Mouse (Mus musculus) layer of hippocampus, postnatal 14 days (tissue): ENCODE data around the gene Rad54l. TPM values are rescaled to one million over a fixed set of nuclear protein-coding genes. Genes with fewer than 3 reads are reported as not detected.
A peak's percentile ranks its signal among the peaks of the same experiment; 100 is the strongest.

Experiments used
- DNase-seq, 2 experiments: peaks; one replicate each; pipeline ENCODE4 v3.0.0; 2021 to 2022; ENCODE audit warnings: low spot score in 2 of 2, mixed read lengths in 1 of 2
- total RNA-seq, 2 experiments: library from RNA; stranded (reverse); gene quantifications; 2 replicates each; pipeline ENCODE4 v1.2.3; 2021

The Rad54l gene
- total RNA-seq, 2 experiments from 2014 or later: 1.2 TPM

DNA sequence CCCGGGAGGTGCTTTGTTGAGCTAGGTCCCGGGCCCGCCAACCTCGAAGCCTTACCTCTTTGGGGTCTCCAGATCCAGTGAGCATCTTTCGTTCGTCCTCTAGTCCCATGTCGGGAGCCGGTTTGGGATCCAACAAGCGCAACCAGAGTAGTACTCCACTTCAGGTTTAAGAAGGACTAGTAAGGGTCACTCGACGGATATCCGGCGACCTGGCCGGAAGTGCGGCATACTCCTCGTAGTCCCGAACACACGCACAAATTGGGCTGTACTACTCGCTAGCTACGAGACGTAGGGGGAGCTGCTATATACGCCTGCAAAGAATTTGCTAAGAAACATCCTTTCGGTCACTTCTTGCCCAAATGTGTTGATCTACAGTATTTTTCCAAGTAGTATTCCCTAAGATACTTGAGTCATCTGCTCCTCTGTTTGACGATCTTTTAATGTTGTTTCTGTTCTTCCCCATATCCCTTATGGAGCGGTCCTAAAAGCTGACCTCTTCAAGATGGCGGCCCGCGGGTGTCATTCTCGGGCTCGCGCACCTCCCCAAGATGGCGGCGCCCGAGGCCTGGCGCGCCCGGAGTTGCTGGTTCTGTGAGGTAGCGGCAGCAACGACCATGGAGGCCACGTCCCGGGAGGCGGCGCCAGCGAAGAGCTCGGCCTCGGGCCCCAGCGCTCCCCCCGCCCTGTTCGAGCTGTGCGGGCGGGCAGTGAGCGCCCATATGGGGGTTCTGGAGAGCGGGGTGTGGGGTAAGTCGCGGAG lies 48.4 kb downstream of the Rad54l start, which contains the start of the genes Uqcrh and Lrrc41:
Gene Uqcrh, minus strand, starts transcription at position 211 of the 760 bp plus-strand sequence.
Gene Lrrc41, plus strand, starts transcription at position 409 of the 760 bp plus-strand sequence.
- DNase-seq: peak; percentile 96 to 97

DNA sequence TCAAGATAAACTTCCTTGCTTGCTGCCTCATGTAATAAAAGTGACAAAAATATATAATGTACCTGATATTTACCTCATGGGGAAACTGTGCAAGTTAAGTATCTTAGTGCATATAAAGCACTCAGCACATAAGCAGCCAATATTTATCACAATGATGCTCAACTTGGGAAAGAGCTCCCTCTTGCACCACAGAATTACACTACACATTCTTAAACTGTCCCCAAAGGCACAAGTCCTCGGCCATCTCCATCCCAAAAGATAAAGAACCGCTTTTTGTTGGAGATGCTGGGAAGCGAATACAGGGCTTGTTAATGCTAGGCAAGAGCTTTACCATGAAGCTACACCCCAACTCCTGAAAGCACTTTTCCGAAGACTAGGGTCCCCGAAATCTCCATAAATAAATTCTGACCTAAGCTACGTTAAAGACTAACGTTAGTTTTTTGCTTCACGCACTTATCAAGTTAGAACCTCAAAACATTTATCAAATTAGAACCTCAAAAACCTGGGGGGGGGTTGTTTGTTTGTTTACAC lies 49.3 kb downstream of the Rad54l start:
- DNase-seq: no peak

DNA sequence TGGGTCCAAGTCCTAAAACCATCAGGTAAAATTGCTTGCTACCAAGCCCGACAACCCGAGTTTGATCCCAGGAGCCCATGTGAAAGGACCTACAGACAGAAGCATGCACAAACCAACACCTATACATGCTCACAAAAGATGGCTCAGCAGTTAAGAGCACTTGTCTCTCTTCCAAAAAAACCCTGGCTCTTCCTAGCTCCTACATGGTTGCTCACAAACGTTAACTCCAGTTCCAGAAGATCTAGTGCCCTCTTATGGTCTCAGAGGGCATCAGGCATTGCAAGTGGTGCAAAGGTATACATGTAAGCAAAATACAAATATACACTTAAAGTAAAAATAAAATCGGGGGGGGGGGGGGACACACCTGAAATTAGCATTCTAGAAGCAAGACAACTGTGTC lies 50.3 kb downstream of the Rad54l start:
- DNase-seq: no peak

DNA sequence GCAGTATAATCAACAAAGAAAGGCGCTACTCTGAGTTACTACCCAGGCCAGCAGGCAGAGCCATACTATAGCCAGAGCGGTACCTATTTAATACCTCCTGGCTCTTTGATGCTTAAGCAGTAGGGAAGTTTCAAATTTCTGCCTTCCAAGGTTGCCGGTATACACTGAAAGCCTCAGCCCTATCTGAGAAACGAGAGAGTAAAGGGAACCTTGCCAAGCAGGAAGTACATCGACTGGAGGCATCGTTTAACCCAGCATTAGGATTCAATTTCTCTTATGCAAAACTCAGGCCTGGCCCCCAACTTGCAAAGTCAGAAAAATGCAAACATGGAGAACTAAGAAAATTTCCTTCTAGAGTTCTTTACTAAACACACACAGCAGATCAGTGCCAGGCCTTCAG lies 53.4 kb downstream of the Rad54l start:
- no peak for DNase-seq

DNA sequence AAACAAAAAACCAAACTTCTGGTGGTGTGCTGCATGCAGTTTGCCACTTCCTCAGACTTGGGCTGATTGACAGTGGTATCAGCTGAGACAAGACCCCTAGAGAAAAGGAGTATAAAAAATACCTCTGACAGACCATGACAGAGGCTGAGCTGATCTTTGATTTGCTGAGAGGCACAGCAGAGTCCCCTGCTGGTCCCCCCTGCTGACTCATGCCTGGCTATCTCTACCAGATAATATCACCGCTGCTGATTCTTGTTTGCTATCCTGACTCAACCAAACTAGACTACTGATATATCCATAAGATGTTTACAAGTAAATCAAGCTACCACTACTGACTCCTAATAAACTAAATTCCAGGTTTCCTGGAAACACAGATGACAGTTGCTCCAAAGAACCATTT lies 59.6 kb downstream of the Rad54l start:
- DNase-seq: no peak

DNA sequence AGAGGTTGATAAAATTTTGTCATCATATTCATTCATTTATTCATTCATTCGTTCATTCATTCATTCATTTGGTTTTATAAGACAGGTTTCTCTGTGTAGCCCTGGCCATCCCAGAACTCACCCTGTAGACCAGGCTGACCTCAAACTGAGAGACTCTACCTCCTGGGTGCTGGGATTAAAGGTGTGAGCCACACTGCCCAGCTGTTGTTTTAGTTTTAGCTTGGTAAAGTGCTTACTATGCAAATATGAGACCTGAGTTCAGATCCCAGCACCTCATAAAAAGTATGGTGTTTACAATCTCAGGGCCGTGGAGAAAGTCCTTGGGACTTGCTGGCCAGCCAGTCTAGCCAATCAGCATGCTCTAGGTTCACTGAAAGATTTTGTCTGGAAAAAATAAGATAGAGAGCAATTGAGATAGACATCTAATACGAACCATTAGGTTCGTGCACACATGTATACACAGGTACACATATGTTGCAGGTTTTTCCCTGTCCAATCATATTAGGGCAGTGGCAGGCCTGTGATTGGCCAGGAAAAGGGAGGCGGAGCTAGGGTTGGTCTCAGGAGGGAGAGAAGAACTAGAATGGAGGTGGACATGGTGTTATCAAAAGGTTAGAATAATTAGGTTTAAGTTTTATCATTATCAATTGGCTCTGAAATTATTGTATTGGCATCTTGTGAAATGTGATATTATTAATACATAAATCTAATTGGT lies 64.3 kb downstream of the Rad54l start:
- no peak for DNase-seq

DNA sequence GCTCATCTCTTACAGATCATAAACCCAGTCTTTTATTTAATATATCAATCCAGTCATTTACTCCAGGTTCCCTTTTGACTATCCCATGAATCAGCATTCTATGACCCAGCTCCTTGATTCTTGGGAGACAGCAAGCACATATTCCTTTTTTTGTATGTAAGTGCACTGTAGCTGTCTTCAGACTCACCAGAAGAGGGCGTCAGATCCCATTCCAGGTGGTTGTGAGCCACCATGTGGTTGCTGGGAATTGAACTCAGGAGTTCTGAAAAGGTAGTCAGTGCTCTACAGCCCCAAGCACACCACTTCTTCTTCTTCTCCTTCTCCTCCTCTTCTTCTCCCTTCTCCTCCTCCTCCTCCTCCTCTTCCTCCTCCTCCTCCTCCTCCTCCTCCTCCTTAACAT lies 65.9 kb downstream of the Rad54l start:
- no peak for DNase-seq

DNA sequence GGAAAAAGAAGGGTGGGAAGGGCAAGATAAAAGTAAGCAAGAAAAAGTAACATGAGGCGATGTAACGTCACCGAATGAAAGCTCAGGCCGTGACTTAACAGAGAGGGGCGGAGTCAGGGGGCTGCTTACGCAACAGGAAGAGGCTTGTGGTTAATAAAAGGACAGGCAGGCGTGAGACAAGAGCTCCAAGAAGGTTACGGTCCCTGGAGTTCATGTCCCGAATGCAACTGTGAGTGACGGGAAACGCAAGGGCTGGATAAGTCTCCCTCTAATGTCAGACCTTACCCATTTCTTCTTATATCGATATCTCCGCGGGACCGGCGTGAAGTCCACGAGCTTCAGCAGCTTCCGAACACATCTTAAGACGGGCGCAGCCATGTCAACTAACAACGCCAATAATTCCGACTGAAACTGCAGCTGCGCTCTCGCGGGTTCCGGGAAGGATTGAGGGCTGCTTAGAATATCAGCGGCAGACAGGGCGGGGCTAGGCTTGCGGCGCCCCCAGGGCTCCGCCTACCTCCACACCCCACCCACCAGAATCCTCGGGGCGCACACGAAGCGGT lies 70.0 kb downstream of the Rad54l start, which contains the start of gene Nsun4:
Gene Nsun4, minus strand, starts transcription at position 478 of the 563 bp plus-strand sequence.
- DNase-seq: peak; percentile 83 to 88

DNA sequence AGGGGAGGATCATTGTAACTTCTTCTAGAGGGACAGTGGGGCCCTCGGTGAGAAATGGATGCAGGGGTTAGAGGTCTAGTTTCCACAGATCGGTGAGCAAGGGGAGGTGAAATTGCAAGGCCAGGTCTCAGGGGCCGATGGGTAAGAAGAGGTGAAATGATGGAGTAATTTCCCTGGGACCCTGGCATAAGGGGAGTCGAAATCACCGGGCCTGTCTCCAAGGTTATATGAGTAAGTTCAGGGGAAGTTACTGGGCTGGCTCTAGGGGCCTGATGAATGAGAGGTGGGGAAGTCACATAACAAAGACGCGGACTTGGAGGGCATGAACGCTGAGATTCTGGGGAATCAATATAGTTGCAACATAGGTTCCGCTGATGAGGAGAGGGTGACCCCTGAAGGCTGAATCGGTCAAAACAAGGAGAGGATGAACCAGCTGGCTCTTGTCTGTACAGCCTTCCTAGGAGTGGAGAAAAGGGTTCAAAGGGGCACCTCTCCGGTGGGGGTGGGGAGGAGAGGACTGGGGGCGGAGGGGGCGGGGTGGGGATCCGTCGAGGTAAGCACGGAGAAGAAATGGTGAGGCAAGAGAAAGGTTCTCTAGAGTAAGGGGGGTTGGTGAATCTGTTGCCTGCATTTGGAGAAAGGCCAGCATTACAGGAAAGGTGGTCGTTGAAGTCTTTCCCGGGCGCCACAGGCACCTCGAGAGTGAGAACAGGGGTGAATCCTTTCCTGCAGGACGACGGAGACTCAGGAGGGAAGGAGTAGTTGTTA lies 70.8 kb downstream of the Rad54l start:
- DNase-seq: no peak

DNA sequence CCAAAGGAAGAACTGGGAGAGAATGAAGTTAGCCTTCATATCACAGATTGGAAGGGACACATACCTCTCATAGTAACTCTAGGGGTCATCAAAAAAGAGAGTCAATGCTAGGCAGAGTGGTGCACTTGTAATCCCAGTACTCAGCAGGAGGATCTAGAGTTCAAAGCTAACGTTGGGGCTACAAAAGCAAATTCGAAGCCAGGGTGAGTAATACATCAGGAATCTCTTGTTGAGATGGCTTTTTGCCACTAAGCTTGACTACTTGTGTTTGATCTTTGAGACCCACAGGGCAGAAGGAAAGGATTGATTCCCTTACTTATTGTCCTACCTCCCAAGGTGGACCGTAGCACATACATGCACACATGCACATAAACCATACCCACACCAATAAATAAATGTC lies 74.3 kb downstream of the Rad54l start:
- no peak for DNase-seq

DNA sequence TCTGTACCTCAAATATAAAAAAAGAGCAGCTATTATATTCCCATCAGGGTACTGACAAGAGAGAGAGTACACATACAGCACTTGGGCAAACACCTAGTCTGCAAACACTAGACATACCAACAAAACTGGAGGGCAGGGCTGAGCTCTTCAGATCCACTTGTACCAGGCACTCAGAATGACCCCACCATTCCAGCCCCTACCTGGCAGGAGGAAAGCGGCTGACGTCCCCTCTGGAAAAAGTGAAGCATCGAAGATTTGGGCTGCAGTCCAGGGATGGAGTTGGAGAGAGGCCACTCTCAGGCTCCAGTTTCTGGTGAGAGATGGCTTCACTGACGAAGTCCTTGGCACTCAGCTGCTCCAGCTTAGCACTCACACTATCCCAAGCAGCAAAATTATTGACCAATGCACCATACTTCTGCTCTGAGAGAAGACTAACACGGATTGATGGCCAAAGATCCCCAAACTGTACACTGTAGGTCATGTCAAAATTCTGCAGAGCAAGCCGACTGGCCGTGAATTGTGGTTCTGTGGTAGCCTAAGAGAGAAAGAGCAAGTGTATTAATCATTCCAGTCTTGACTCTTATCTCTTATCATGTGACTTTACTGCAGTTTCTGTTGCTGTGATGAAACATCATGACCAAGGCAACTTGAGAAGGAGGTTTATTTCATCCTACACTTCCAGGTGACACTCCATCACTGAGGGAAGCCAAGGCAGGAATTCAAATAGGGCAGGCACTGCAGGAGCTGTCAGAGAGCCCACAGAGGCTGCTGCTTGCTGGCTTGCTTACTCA lies 75.2 kb downstream of the Rad54l start:
- no peak for DNase-seq

DNA sequence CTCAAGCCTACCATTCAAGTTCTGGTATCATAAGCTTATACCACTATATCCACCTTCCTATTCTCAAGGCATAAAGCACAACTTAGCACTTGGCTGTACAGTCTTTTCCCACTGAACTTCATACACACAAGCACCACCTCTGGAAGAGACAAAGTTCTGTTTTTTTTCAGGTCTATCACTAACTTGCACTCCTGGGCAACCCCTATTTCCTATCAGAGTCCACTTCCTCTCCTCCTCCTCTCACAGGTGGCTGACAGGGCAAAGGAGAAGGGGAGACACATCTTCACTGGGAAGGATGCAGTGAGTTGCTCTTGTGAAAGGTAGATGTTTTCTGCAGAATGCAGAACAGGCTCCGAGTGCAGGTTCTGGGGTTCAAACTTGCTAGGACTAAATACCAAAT lies 75.8 kb downstream of the Rad54l start:
- no peak for DNase-seq

DNA sequence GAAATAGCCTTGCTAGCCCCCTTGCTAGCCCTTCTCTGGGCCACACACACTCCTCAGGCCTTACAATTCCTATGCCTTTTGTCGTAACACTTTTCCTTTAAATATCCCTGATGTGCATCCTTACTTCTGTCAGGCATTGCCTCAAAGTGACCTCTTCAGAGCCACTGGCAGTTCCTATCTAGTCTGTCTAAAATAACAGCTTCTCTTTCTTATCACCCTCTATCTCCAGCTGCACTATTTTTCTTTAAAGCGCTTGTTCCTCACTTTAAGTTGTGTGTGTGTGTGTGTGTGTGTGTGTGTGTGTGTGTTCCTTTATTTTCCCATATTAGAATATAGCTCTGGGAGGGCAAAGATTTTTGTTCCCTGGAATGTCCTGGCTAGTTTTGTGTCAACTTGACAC lies 76.9 kb downstream of the Rad54l start:
- DNase-seq: no peak

Other genes starting within 250 kb of the Rad54l start
- gene Kncn, start 239.3 kb downstream of the Rad54l start, total RNA-seq: under 1 TPM; 0.26 to 0.55 TPM
- gene 6430628N08Rik, start 233.0 kb downstream of the Rad54l start, total RNA-seq: not detected
- gene Dmbx1, start 183.8 kb downstream of the Rad54l start, total RNA-seq: under 1 TPM; 0.14 to 0.21 TPM
- 100 to 1,000 TPM; 123 to 126 TPM for gene Faah, start 105.8 kb downstream of the Rad54l start, total RNA-seq
- gene Nsun4, start 69.8 kb downstream of the Rad54l start, total RNA-seq: 10 to 100 TPM in 1 of 2 experiments, 1 to 10 TPM in 1; 9.0 to 10.8 TPM
- 100 to 1,000 TPM; 428 to 464 TPM for gene Uqcrh, start 48.6 kb downstream of the Rad54l start, total RNA-seq
- 10 to 100 TPM; 46.9 to 49.4 TPM for gene Lrrc41, start 48.4 kb downstream of the Rad54l start, total RNA-seq
- 10 to 100 TPM; 71.8 to 72.1 TPM for gene Pomgnt1, start 150 bp upstream of the Rad54l start, total RNA-seq
- gene Lurap1, start 27.6 kb upstream of the Rad54l start, total RNA-seq: 10 to 100 TPM; 18.2 to 23.8 TPM
- not detected for gene Tspan1, start 43.9 kb upstream of the Rad54l start, total RNA-seq
- not detected for gene 1700042G07Rik, start 49.7 kb upstream of the Rad54l start, total RNA-seq
- 1 to 10 TPM in 1 of 2 experiments, not detected in 1; 1.4 TPM for gene Gm49337, start 49.7 kb upstream of the Rad54l start, total RNA-seq
- gene Pik3r3, start 97.9 kb upstream of the Rad54l start, total RNA-seq: 10 to 100 TPM; 53.3 to 56.1 TPM